Mouse (Mus musculus) G1E (cell line): ENCODE data around the gene Pigt. TPM values are rescaled to one million over a fixed set of nuclear protein-coding genes. Genes with fewer than 3 reads are reported as not detected.

Experiments
- ATAC-seq: 2 replicates; pipeline ENCODE4 v1.8.0; 2016; ENCODE audit warnings: mild to moderate bottlenecking; ENCODE audit not compliant: insufficient number of reproducible peaks, poor library complexity, low FRiP score, severe bottlenecking; ENCODE audit errors: extremely low read depth
- DNase-seq: peaks from one replicate; pipeline ENCODE4 v3.0.0; 2012; ENCODE audit warnings: low spot score
- H3K27me3 ChIP-seq: 2 replicates; pipeline ENCODE4 v1.6.1; 2012; ENCODE audit warnings: mild to moderate bottlenecking, low read length, inconsistent platforms; ENCODE audit not compliant: insufficient read depth
- H3K36me3 ChIP-seq: replicated peaks from 2 replicates; pipeline ENCODE3; 2012; ENCODE audit warnings: mild to moderate bottlenecking, inconsistent platforms
- H3K4me1 ChIP-seq: 2 replicates; pipeline ENCODE4 v1.6.1; 2012; ENCODE audit warnings: low read depth, low read length, inconsistent platforms, mixed read lengths; ENCODE audit not compliant: insufficient read depth
- H3K4me3 ChIP-seq: 2 replicates; pipeline ENCODE4 v1.5.1; 2012; ENCODE audit warnings: low read depth, mild to moderate bottlenecking, inconsistent platforms, low read length, moderate library complexity, mixed read lengths
- H3K9me3 ChIP-seq: replicated peaks from 2 replicates; pipeline ENCODE4 v1.6.1; 2012; ENCODE audit warnings: inconsistent platforms
- CTCF ChIP-seq: IDR thresholded peaks from 2 replicates; pipeline ENCODE4 v1.5.1; 2012; ENCODE audit warnings: low read depth, low read length, inconsistent platforms, mixed read lengths
- GATA1 ChIP-seq: IDR thresholded peaks from 2 replicates; pipeline ENCODE4 v1.6.1; 2012; ENCODE audit warnings: borderline replicate concordance, low read length, inconsistent platforms, mixed read lengths
- GATA2 ChIP-seq: IDR thresholded peaks from 2 replicates; pipeline ENCODE4 v1.6.1; 2012; ENCODE audit warnings: low read depth, low read length, inconsistent platforms, borderline replicate concordance
- POLR2AphosphoS5 ChIP-seq: IDR thresholded peaks from 2 replicates; pipeline ENCODE4 v1.6.1; 2012; ENCODE audit warnings: low read depth, low read length, inconsistent platforms; ENCODE audit not compliant: insufficient replicate concordance
- TAL1 ChIP-seq: conservative IDR thresholded peaks from 2 replicates; pipeline ENCODE4 v1.6.1; 2012; ENCODE audit warnings: low read depth, low read length, inconsistent platforms, mixed read lengths
- polyA plus RNA-seq: library from polyadenylated mRNA; stranded (reverse); fragments of >175 nt; gene quantifications from 2 replicates; pipeline ENCODE4 v1.2.3, GENCODE M21; 2012
- total RNA-seq, 2 experiments: library from RNA; stranded (forward) in 1 of 2; stranded (reverse) in 1 of 2; fragments of 200-1000 nt in 1 of 2; fragments of >200 nt in 1 of 2; fragmentation: Nextera tagmentation in 1 of 2; gene quantifications; 2 replicates each; pipeline ENCODE4 v1.2.3; 2014 to 2017

Pigt gene
- total and polyA plus RNA-seq, 3 experiments: 23.2 to 81.0 (median 68.5) TPM

- TF ChIP-seq GATA1 (no peak), TAL1 (no peak), CTCF (no peak), GATA2 (no peak), POLR2AphosphoS5 (no peak)
- Histone ChIP-seq H3K27me3 (no peaks in the 10 kb centered on the region), H3K4me3 (peak overlapping the region; percentile 91), H3K9me3 (no peaks in the 10 kb centered on the region), H3K36me3 (peaks cover 43% of the 10 kb centered on the region), H3K4me1 (peaks cover 24% of the 10 kb centered on the region)
- DNase-seq (peak; percentile 30), ATAC-seq (no peak; the same call in 1 of the 2 replicates)
These were observed 460 bp downstream of the Pigt start for GRCm38 (mm10) chr2:164497691-164498268.

GRCm38 (mm10) chr2:164499317-164499716, 2.0 kb downstream of the Pigt start:
- H3K36me3 ChIP-seq: peaks cover 57% of the 10 kb centered on the region
- H3K4me1 ChIP-seq: peaks cover 24% of the 10 kb centered on the region
- no peak for TF ChIP-seq GATA1
- TF ChIP-seq GATA2: no peak
- no peak for TF ChIP-seq POLR2AphosphoS5
- no peak for TF ChIP-seq CTCF
- no peak for TF ChIP-seq TAL1
- H3K27me3 ChIP-seq: no peaks in the 10 kb centered on the region
- H3K4me3 ChIP-seq: no peak overlapping the region
- H3K9me3 ChIP-seq: peaks cover 2% of the 10 kb centered on the region; the same call in 1 of the 2 replicates
- DNase-seq: no peak
- no peak for ATAC-seq

- H3K4me3 ChIP-seq: no peak overlapping the region
- peaks cover 8% of the 10 kb centered on the region; the same call in 1 of the 2 replicates for H3K9me3 ChIP-seq
- no peak for TF ChIP-seq CTCF
- no peak for TF ChIP-seq GATA2
- no peak for TF ChIP-seq POLR2AphosphoS5
- no peak for TF ChIP-seq GATA1
- TF ChIP-seq TAL1: no peak
- peaks cover 67% of the 10 kb centered on the region for H3K36me3 ChIP-seq
- no peak for ATAC-seq
- DNase-seq: no peak
- H3K4me1 ChIP-seq: peaks cover 24% of the 10 kb centered on the region
- H3K27me3 ChIP-seq: no peaks in the 10 kb centered on the region
These were observed 3.2 kb downstream of the Pigt start for GRCm38 (mm10) chr2:164500511-164500910.

- H3K4me1 ChIP-seq: peaks cover 9% of the 10 kb centered on the region; the same call in 1 of the 2 replicates
- H3K36me3 ChIP-seq: peaks cover 97% of the 10 kb centered on the region
- peaks cover 8% of the 10 kb centered on the region; the same call in 1 of the 2 replicates for H3K9me3 ChIP-seq
- no peaks in the 10 kb centered on the region for H3K27me3 ChIP-seq
- no peak for ATAC-seq
- no peak for DNase-seq
- TF ChIP-seq CTCF (no peak), POLR2AphosphoS5 (no peak), TAL1 (no peak), GATA2 (no peak), GATA1 (no peak)
- H3K4me3 ChIP-seq: no peak overlapping the region
These were observed 7.6 kb downstream of the Pigt start for GRCm38 (mm10) chr2:164504919-164505318.

- Histone ChIP-seq H3K4me3 (no peak overlapping the region), H3K36me3 (peaks cover 97% of the 10 kb centered on the region), H3K4me1 (peaks cover 3% of the 10 kb centered on the region; the same call in 1 of the 2 replicates), H3K9me3 (peaks cover 8% of the 10 kb centered on the region; the same call in 1 of the 2 replicates), H3K27me3 (no peaks in the 10 kb centered on the region)
- TF ChIP-seq CTCF (no peak), GATA2 (no peak), POLR2AphosphoS5 (no peak), TAL1 (no peak), GATA1 (no peak)
- ATAC-seq (no peak), DNase-seq (no peak)
These were observed 8.5 kb downstream of the Pigt start for GRCm38 (mm10) chr2:164505619-164506347.

GRCm38 (mm10) chr2:164507811-164508210, 10.5 kb downstream of the Pigt start:
- peaks cover 82% of the 10 kb centered on the region for H3K36me3 ChIP-seq
- no peak for TF ChIP-seq GATA1
- TF ChIP-seq TAL1: no peak
- TF ChIP-seq POLR2AphosphoS5: no peak
- no peak for TF ChIP-seq CTCF
- no peak for TF ChIP-seq GATA2
- no peak overlapping the region for H3K4me3 ChIP-seq
- H3K27me3 ChIP-seq: no peaks in the 10 kb centered on the region
- ATAC-seq: no peak
- H3K4me1 ChIP-seq: peaks cover 5% of the 10 kb centered on the region; the same call in 1 of the 2 replicates
- DNase-seq: no peak
- peaks cover 8% of the 10 kb centered on the region; the same call in 1 of the 2 replicates for H3K9me3 ChIP-seq
